ENCODE assay signal across 12 mouse cellular contexts in the genomic region with DNA sequence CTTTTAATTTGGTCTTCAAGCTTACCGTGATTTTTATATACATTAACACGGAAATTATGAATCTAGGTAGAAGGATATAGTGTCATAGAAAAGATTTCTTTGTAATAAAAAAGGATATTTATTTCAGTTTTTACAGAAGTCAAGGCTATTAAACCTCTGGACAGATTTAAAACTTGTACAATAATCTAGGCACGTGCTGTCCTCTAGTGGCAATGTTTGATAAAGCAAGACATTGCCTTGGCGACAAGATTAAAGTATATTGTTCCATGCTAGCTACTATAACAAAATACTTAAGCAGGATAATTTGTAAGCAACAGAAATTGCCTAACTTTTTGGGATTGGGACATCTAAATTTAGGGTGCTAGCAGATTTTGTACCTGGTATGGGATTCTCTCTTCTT.
DNase-seq lines count a peak whose midpoint lies in the region; ATAC-seq and TF ChIP-seq lines count a peak whose summit lies in the region.
"Had no signal": no experiment of that assay in that cellular context is flagged by ENCODE, and none has a peak within 500 bp of the region (broad histone marks: within the 10 kb centered on the region; RNA-seq: fewer than 3 reads in every experiment).

No protein-coding gene starts in this region.

- no peak for ATAC-seq in intestine, postnatal 0 days
- no peak for ATAC-seq in intestine, embryonic 16.5 days

- H3K9me3 ChIP-seq in intestine, postnatal 0 days (ENCODE audit: control insufficient read depth) = no peaks in the 10 kb centered on the region
- H3K9me3 ChIP-seq in intestine, embryonic 16.5 days (ENCODE audit: control insufficient read depth, low read length) = no peaks in the 10 kb centered on the region
- H3K9me3 ChIP-seq: embryonic facial prominence, embryonic 12.5 days; liver, embryonic 15.5 days had no signal

- H3K4me1 ChIP-seq in intestine, postnatal 0 days (replicated peaks; ENCODE audit: control insufficient read depth, insufficient read depth, low read length) = no peaks in the 10 kb centered on the region
- no peaks in the 10 kb centered on the region for H3K4me1 ChIP-seq in intestine, embryonic 16.5 days (ENCODE audit: control insufficient read depth, insufficient read depth, low read length)
- H3K4me1 ChIP-seq: embryonic facial prominence, embryonic 12.5 days; liver, embryonic 15.5 days had no signal

- H3K27me3 ChIP-seq in intestine, postnatal 0 days (replicated peaks; ENCODE audit: control insufficient read depth, insufficient read depth, low read length) = no peaks in the 10 kb centered on the region
- H3K27me3 ChIP-seq in intestine, embryonic 16.5 days (replicated peaks; ENCODE audit: control insufficient read depth, insufficient read depth, low read length) = no peaks in the 10 kb centered on the region
- H3K27me3 ChIP-seq: embryonic facial prominence, embryonic 12.5 days; liver, embryonic 15.5 days had no signal

- peak; percentile 70 for TF ChIP-seq CTCF in intestine, postnatal 0 days (IDR thresholded peaks at IDR 0.05; ENCODE audit: low read depth)

- H3K36me3 ChIP-seq in intestine, postnatal 0 days (ENCODE audit: control insufficient read depth, insufficient read depth) = no peaks in the 10 kb centered on the region
- H3K36me3 ChIP-seq in intestine, embryonic 16.5 days (ENCODE audit: control insufficient read depth, insufficient read depth, low read length) = no peaks in the 10 kb centered on the region
- H3K36me3 ChIP-seq: embryonic facial prominence, embryonic 12.5 days; liver, embryonic 15.5 days had no signal

- intact Hi-C loops in gastrocnemius, postnatal 14 days (cut with DNase I; ENCODE audit: low total_unique reads) = no loop called here

- H3K9ac ChIP-seq in intestine, postnatal 0 days (ENCODE audit: low read depth, low read length) = no peak overlapping the region
- no peak overlapping the region for H3K9ac ChIP-seq in intestine, embryonic 16.5 days (ENCODE audit: low read depth, low read length)
- H3K9ac ChIP-seq: embryonic facial prominence, embryonic 12.5 days; liver, embryonic 15.5 days had no signal

- no peak overlapping the region for H3K27ac ChIP-seq in intestine, postnatal 0 days (ENCODE audit: low read depth, low read length)
- no peak overlapping the region for H3K27ac ChIP-seq in intestine, embryonic 16.5 days (ENCODE audit: low read length)
- H3K27ac ChIP-seq: embryonic facial prominence, embryonic 12.5 days; liver, embryonic 15.5 days had no signal

- no peak overlapping the region for H3K4me3 ChIP-seq in intestine, postnatal 0 days (ENCODE audit: low read depth, low read length)
- no peak overlapping the region for H3K4me3 ChIP-seq in intestine, embryonic 16.5 days (ENCODE audit: low read length)
- H3K4me3 ChIP-seq: embryonic facial prominence, embryonic 12.5 days; liver, embryonic 15.5 days had no signal

- no peak overlapping the region for H3K4me2 ChIP-seq in intestine, postnatal 0 days (replicated peaks; ENCODE audit: low read depth)
- no peak overlapping the region for H3K4me2 ChIP-seq in intestine, embryonic 16.5 days (ENCODE audit: low read depth, low read length)
- H3K4me2 ChIP-seq: embryonic facial prominence, embryonic 12.5 days; liver, embryonic 15.5 days had no signal

- WGBS in intestine, postnatal 0 days = 37% methylated on average over 4 of the region's 4 CpGs
- 32% methylated on average over 4 of the region's 4 CpGs for WGBS in intestine, embryonic 16.5 days

- peak; percentile 11 for DNase-seq in adrenal gland, postnatal 10 days
- no peak for DNase-seq in adrenal gland, adult 8-10 months
- peak; percentile 22 for DNase-seq in lung, postnatal 10 days
- DNase-seq in lung, postnatal 25 days (ENCODE audit: low spot score) = no peak
- DNase-seq in retina, embryonic 14.5 days (ENCODE audit: low spot score) = peak; percentile 52
- no peak for DNase-seq in gastrocnemius, postnatal 14 days
- DNase-seq: B cell, adult 2 months; gastrocnemius, postnatal 36 days had no signal

Comparison
In these comparisons a context has a peak if more than half of its experiments do, and no peak if none do; other contexts are left out.
1. DNase-seq: peak in adrenal gland, postnatal 10 days (single experiment), lung, postnatal 10 days (single experiment) and retina, embryonic 14.5 days (single experiment); none in adrenal gland, adult 8-10 months (single experiment), lung, postnatal 25 days (single experiment) and gastrocnemius, postnatal 14 days (single experiment).